Mouse (Mus musculus) G1E (cell line): ENCODE measurements around the gene Slc44a5. TPM values are rescaled to one million over a fixed set of nuclear protein-coding genes. Genes with fewer than 3 reads are reported as not detected.

Source experiments
- ATAC-seq: 2 replicates; pipeline ENCODE4 v1.8.0; 2016; ENCODE audit warnings: mild to moderate bottlenecking; ENCODE audit not compliant: insufficient number of reproducible peaks, poor library complexity, low FRiP score, severe bottlenecking; ENCODE audit errors: extremely low read depth
- DNase-seq: peaks from one replicate; pipeline ENCODE4 v3.0.0; 2012; ENCODE audit warnings: low spot score
- H3K27me3 ChIP-seq: 2 replicates; pipeline ENCODE4 v1.6.1; 2012; ENCODE audit warnings: mild to moderate bottlenecking, low read length, inconsistent platforms; ENCODE audit not compliant: insufficient read depth
- H3K36me3 ChIP-seq: replicated peaks from 2 replicates; pipeline ENCODE3; 2012; ENCODE audit warnings: mild to moderate bottlenecking, inconsistent platforms
- H3K4me1 ChIP-seq: 2 replicates; pipeline ENCODE4 v1.6.1; 2012; ENCODE audit warnings: low read depth, low read length, inconsistent platforms, mixed read lengths; ENCODE audit not compliant: insufficient read depth
- H3K4me3 ChIP-seq: 2 replicates; pipeline ENCODE4 v1.5.1; 2012; ENCODE audit warnings: low read depth, mild to moderate bottlenecking, inconsistent platforms, low read length, moderate library complexity, mixed read lengths
- H3K9me3 ChIP-seq: replicated peaks from 2 replicates; pipeline ENCODE4 v1.6.1; 2012; ENCODE audit warnings: inconsistent platforms
- CTCF ChIP-seq: IDR thresholded peaks from 2 replicates; pipeline ENCODE4 v1.5.1; 2012; ENCODE audit warnings: low read depth, low read length, inconsistent platforms, mixed read lengths
- GATA1 ChIP-seq: IDR thresholded peaks from 2 replicates; pipeline ENCODE4 v1.6.1; 2012; ENCODE audit warnings: borderline replicate concordance, low read length, inconsistent platforms, mixed read lengths
- GATA2 ChIP-seq: IDR thresholded peaks from 2 replicates; pipeline ENCODE4 v1.6.1; 2012; ENCODE audit warnings: low read depth, low read length, inconsistent platforms, borderline replicate concordance
- POLR2AphosphoS5 ChIP-seq: IDR thresholded peaks from 2 replicates; pipeline ENCODE4 v1.6.1; 2012; ENCODE audit warnings: low read depth, low read length, inconsistent platforms; ENCODE audit not compliant: insufficient replicate concordance
- TAL1 ChIP-seq: conservative IDR thresholded peaks from 2 replicates; pipeline ENCODE4 v1.6.1; 2012; ENCODE audit warnings: low read depth, low read length, inconsistent platforms, mixed read lengths
- polyA plus RNA-seq: library from polyadenylated mRNA; stranded (reverse); fragments of >175 nt; gene quantifications from 2 replicates; pipeline ENCODE4 v1.2.3, GENCODE M21; 2012
- total RNA-seq, 2 experiments: library from RNA; stranded (forward) in 1 of 2; stranded (reverse) in 1 of 2; fragments of 200-1000 nt in 1 of 2; fragments of >200 nt in 1 of 2; fragmentation: Nextera tagmentation in 1 of 2; gene quantifications; 2 replicates each; pipeline ENCODE4 v1.2.3; 2014 to 2017

Slc44a5 gene
- total and polyA plus RNA-seq, 3 experiments, result 0.16 TPM; not detected in 2

- TF ChIP-seq TAL1, result no peak
- no peak for TF ChIP-seq GATA1
- no peak for TF ChIP-seq CTCF
- no peak for TF ChIP-seq GATA2
- no peak for TF ChIP-seq POLR2AphosphoS5
- no peak for DNase-seq
Measured at GRCm38 (mm10) chr3:154298490-154298889, 325.3 kb downstream of the Slc44a5 start.

GRCm38 (mm10) chr3:154300006-154300405 lies 326.8 kb downstream of the Slc44a5 start:
- H3K4me3 ChIP-seq, result no peak overlapping the region
- H3K9me3 ChIP-seq, result peaks cover 52% of the 10 kb centered on the region
- no peaks in the 10 kb centered on the region for H3K4me1 ChIP-seq
- H3K27me3 ChIP-seq, result no peaks in the 10 kb centered on the region
- ATAC-seq (no peak), DNase-seq (no peak)
- TF ChIP-seq GATA1, result no peak
- no peaks in the 10 kb centered on the region for H3K36me3 ChIP-seq

More at GRCm38 (mm10) chr3:154298490-154298889, 325.3 kb downstream of the Slc44a5 start:
- H3K27me3 ChIP-seq, result no peaks in the 10 kb centered on the region
- H3K9me3 ChIP-seq, result peaks cover 58% of the 10 kb centered on the region
- no peaks in the 10 kb centered on the region for H3K4me1 ChIP-seq
- H3K36me3 ChIP-seq, result no peaks in the 10 kb centered on the region
- ATAC-seq, result no peak
- no peak overlapping the region for H3K4me3 ChIP-seq

- TF ChIP-seq CTCF, result no peak
- no peak for TF ChIP-seq GATA2
- no peak for TF ChIP-seq TAL1
- no peak for TF ChIP-seq GATA1
- TF ChIP-seq POLR2AphosphoS5, result no peak
- Histone ChIP-seq H3K9me3 (peaks cover 49% of the 10 kb centered on the region), H3K4me3 (no peak overlapping the region), H3K36me3 (no peaks in the 10 kb centered on the region), H3K4me1 (no peaks in the 10 kb centered on the region), H3K27me3 (no peaks in the 10 kb centered on the region)
- ATAC-seq, result no peak
- no peak for DNase-seq
Measured at GRCm38 (mm10) chr3:154301102-154301501, 327.9 kb downstream of the Slc44a5 start.

GRCm38 (mm10) chr3:154305163-154305884 lies 332.1 kb downstream of the Slc44a5 start:
- H3K4me1 ChIP-seq, result no peaks in the 10 kb centered on the region
- H3K36me3 ChIP-seq, result no peaks in the 10 kb centered on the region
- ATAC-seq (no peak), DNase-seq (no peak)
- peaks cover 42% of the 10 kb centered on the region for H3K9me3 ChIP-seq
- no peak overlapping the region for H3K4me3 ChIP-seq
- no peaks in the 10 kb centered on the region for H3K27me3 ChIP-seq
- TF ChIP-seq GATA2 (no peak), CTCF (no peak), GATA1 (no peak), POLR2AphosphoS5 (no peak), TAL1 (no peak)

- Histone ChIP-seq H3K36me3 (no peaks in the 10 kb centered on the region), H3K4me3 (no peak overlapping the region), H3K9me3 (peaks cover 42% of the 10 kb centered on the region), H3K4me1 (no peaks in the 10 kb centered on the region), H3K27me3 (no peaks in the 10 kb centered on the region)
- DNase-seq, result no peak
- ATAC-seq, result no peak
- TF ChIP-seq POLR2AphosphoS5 (no peak), GATA1 (no peak), CTCF (no peak), GATA2 (no peak), TAL1 (no peak)
Measured at GRCm38 (mm10) chr3:154317651-154318248, 344.5 kb downstream of the Slc44a5 start.

Other genes starting within 250 kb of the Slc44a5 start
- gene St6galnac3, start 248.3 kb upstream of the Slc44a5 start, total RNA-seq (2014; fragmentation: Nextera tagmentation), result 55.9 and 62.8 TPM in 2 replicates
- 45.7 and 55.2 TPM in 2 replicates for gene St6galnac3, start 248.3 kb upstream of the Slc44a5 start, total RNA-seq (2017)
- 1.3 and 1.4 TPM in 2 replicates for gene St6galnac3, start 248.3 kb upstream of the Slc44a5 start, polyA plus RNA-seq
- gene Asb17, start 129.2 kb upstream of the Slc44a5 start, total RNA-seq (2014; fragmentation: Nextera tagmentation), result 3.1 and 5.5 TPM in 2 replicates
- gene Asb17, start 129.2 kb upstream of the Slc44a5 start, total RNA-seq (2017), result 2.8 and 3.1 TPM in 2 replicates
- 0.08 TPM in 1 of 2 replicates, not detected in the other for gene Asb17, start 129.2 kb upstream of the Slc44a5 start, polyA plus RNA-seq
- gene Msh4, start 67.3 kb upstream of the Slc44a5 start, total RNA-seq (2014; fragmentation: Nextera tagmentation), result 0.19 and 0.45 TPM in 2 replicates
- 0.46 and 0.49 TPM in 2 replicates for gene Msh4, start 67.3 kb upstream of the Slc44a5 start, total RNA-seq (2017)
- not detected in 2 replicates for gene Msh4, start 67.3 kb upstream of the Slc44a5 start, polyA plus RNA-seq
- gene Rabggtb, start 60.4 kb upstream of the Slc44a5 start, total RNA-seq (2014; fragmentation: Nextera tagmentation), result 147 and 179 TPM in 2 replicates
- 227 and 242 TPM in 2 replicates for gene Rabggtb, start 60.4 kb upstream of the Slc44a5 start, total RNA-seq (2017)
- 26.7 and 30.3 TPM in 2 replicates for gene Rabggtb, start 60.4 kb upstream of the Slc44a5 start, polyA plus RNA-seq
- gene Acadm, start 28.8 kb upstream of the Slc44a5 start, total RNA-seq (2014; fragmentation: Nextera tagmentation), result 89.2 and 89.9 TPM in 2 replicates
- 212 and 260 TPM in 2 replicates for gene Acadm, start 28.8 kb upstream of the Slc44a5 start, total RNA-seq (2017)
- gene Acadm, start 28.8 kb upstream of the Slc44a5 start, polyA plus RNA-seq, result 6.4 and 8.3 TPM in 2 replicates